Mouse (Mus musculus): Measurements from ENCODE around the gene St3gal2. TPM values are rescaled to one million over a fixed set of nuclear protein-coding genes. Genes with fewer than 3 reads are reported as not detected.
A peak's percentile ranks its signal among the peaks of the same experiment; 100 is the strongest.

St3gal2 gene
- polyA plus RNA-seq (2012; ENCODE audit: insufficient read depth, insufficient read length, low replicate concordance, missing spikeins): not detected in 2 replicates

- Histone ChIP-seq H3K4me1 (ENCODE audit: control insufficient read depth, insufficient read depth, low read length) (peaks cover 18% of the 10 kb centered on the region), H3K27ac (ENCODE audit: insufficient read depth, low read depth, low read length) (peak within 1 kb of the TSS; percentile 65; the same call in 1 of the 2 replicates), H3K4me3 (ENCODE audit: insufficient read depth, low read depth, low read length) (peak within 1 kb of the TSS; percentile 93)
- TF ChIP-seq POLR2A (IDR thresholded peaks at IDR 0.05; ENCODE audit: insufficient read depth, low read depth, low read length) (peak; percentile 31; the same call in 1 of the 2 replicates), CTCF (IDR thresholded peaks at IDR 0.05; ENCODE audit: insufficient read depth, low read depth, low read length) (no peak)
- WGBS: under 1% methylated on average over 29 of the region's 36 CpGs
Measured at GRCm38 (mm10) chr8:110919341-110920031, at the start of gene St3gal2. Gene St3gal2 (plus strand): TSS chr8:110919922.

GRCm38 (mm10) chr8:110870501-110870900 is 49.2 kb upstream of the St3gal2 start:
- WGBS: 92% methylated on average over 2 of the region's 2 CpGs
- H3K4me3 ChIP-seq (ENCODE audit: insufficient read depth, low read depth, low read length): no peak overlapping the region
- TF ChIP-seq CTCF (IDR thresholded peaks at IDR 0.05; ENCODE audit: insufficient read depth, low read depth, low read length) (no peak), POLR2A (IDR thresholded peaks at IDR 0.05; ENCODE audit: insufficient read depth, low read depth, low read length) (no peak)
- no peak overlapping the region for H3K27ac ChIP-seq (ENCODE audit: insufficient read depth, low read depth, low read length)
- no peaks in the 10 kb centered on the region for H3K4me1 ChIP-seq (ENCODE audit: control insufficient read depth, insufficient read depth, low read length)

GRCm38 (mm10) chr8:110877862-110878261 is 41.9 kb upstream of the St3gal2 start:
- Histone ChIP-seq H3K27ac (ENCODE audit: insufficient read depth, low read depth, low read length) (peak overlapping the region; percentile 58; the same call in 1 of the 2 replicates), H3K4me1 (ENCODE audit: control insufficient read depth, insufficient read depth, low read length) (peaks cover 8% of the 10 kb centered on the region), H3K4me3 (ENCODE audit: insufficient read depth, low read depth, low read length) (no peak overlapping the region)
- no peak for TF ChIP-seq POLR2A (IDR thresholded peaks at IDR 0.05; ENCODE audit: insufficient read depth, low read depth, low read length)
- no peak for TF ChIP-seq CTCF (IDR thresholded peaks at IDR 0.05; ENCODE audit: insufficient read depth, low read depth, low read length)
- WGBS: 75% methylated on average over 4 of the region's 4 CpGs

GRCm38 (mm10) chr8:110881741-110882310 is 37.9 kb upstream of the St3gal2 start:
- Histone ChIP-seq H3K27ac (ENCODE audit: insufficient read depth, low read depth, low read length) (no peak overlapping the region), H3K4me1 (ENCODE audit: control insufficient read depth, insufficient read depth, low read length) (peaks cover 5% of the 10 kb centered on the region; the same call in 1 of the 2 replicates), H3K4me3 (ENCODE audit: insufficient read depth, low read depth, low read length) (no peak overlapping the region)
- WGBS: 92% methylated on average over 10 of the region's 10 CpGs
- TF ChIP-seq POLR2A (IDR thresholded peaks at IDR 0.05; ENCODE audit: insufficient read depth, low read depth, low read length): no peak
- no peak for TF ChIP-seq CTCF (IDR thresholded peaks at IDR 0.05; ENCODE audit: insufficient read depth, low read depth, low read length)

- no peak overlapping the region for H3K27ac ChIP-seq (ENCODE audit: insufficient read depth, low read depth, low read length)
Measured at GRCm38 (mm10) chr8:110883824-110884223, 35.9 kb upstream of the St3gal2 start.

GRCm38 (mm10) chr8:110886634-110887033 is 33.1 kb upstream of the St3gal2 start:
- 88% methylated on average over 3 of the region's 3 CpGs for WGBS
- no peak for TF ChIP-seq POLR2A (IDR thresholded peaks at IDR 0.05; ENCODE audit: insufficient read depth, low read depth, low read length)
- no peak for TF ChIP-seq CTCF (IDR thresholded peaks at IDR 0.05; ENCODE audit: insufficient read depth, low read depth, low read length)
- H3K4me1 ChIP-seq (ENCODE audit: control insufficient read depth, insufficient read depth, low read length): no peaks in the 10 kb centered on the region
- H3K4me3 ChIP-seq (ENCODE audit: insufficient read depth, low read depth, low read length): no peak overlapping the region
- H3K27ac ChIP-seq (ENCODE audit: insufficient read depth, low read depth, low read length): no peak overlapping the region

More at GRCm38 (mm10) chr8:110883824-110884223, 35.9 kb upstream of the St3gal2 start:
- WGBS: 92% methylated on average over 18 of the region's 18 CpGs
- peaks cover 2% of the 10 kb centered on the region; the same call in 1 of the 2 replicates for H3K4me1 ChIP-seq (ENCODE audit: control insufficient read depth, insufficient read depth, low read length)
- TF ChIP-seq POLR2A (IDR thresholded peaks at IDR 0.05; ENCODE audit: insufficient read depth, low read depth, low read length): no peak
- TF ChIP-seq CTCF (IDR thresholded peaks at IDR 0.05; ENCODE audit: insufficient read depth, low read depth, low read length): no peak
- no peak overlapping the region for H3K4me3 ChIP-seq (ENCODE audit: insufficient read depth, low read depth, low read length)

GRCm38 (mm10) chr8:110887551-110887950 is 32.2 kb upstream of the St3gal2 start:
- WGBS: 83% methylated on average over 10 of the region's 10 CpGs
- H3K27ac ChIP-seq (ENCODE audit: insufficient read depth, low read depth, low read length): no peak overlapping the region
- TF ChIP-seq POLR2A (IDR thresholded peaks at IDR 0.05; ENCODE audit: insufficient read depth, low read depth, low read length) (no peak), CTCF (IDR thresholded peaks at IDR 0.05; ENCODE audit: insufficient read depth, low read depth, low read length) (no peak)
- H3K4me3 ChIP-seq (ENCODE audit: insufficient read depth, low read depth, low read length): no peak overlapping the region
- H3K4me1 ChIP-seq (ENCODE audit: control insufficient read depth, insufficient read depth, low read length): no peaks in the 10 kb centered on the region

GRCm38 (mm10) chr8:110888441-110888840 is 31.3 kb upstream of the St3gal2 start:
- TF ChIP-seq POLR2A (IDR thresholded peaks at IDR 0.05; ENCODE audit: insufficient read depth, low read depth, low read length) (no peak), CTCF (IDR thresholded peaks at IDR 0.05; ENCODE audit: insufficient read depth, low read depth, low read length) (no peak)
- Histone ChIP-seq H3K27ac (ENCODE audit: insufficient read depth, low read depth, low read length) (no peak overlapping the region), H3K4me1 (ENCODE audit: control insufficient read depth, insufficient read depth, low read length) (no peaks in the 10 kb centered on the region), H3K4me3 (ENCODE audit: insufficient read depth, low read depth, low read length) (no peak overlapping the region)
- 89% methylated on average over 8 of the region's 8 CpGs for WGBS

GRCm38 (mm10) chr8:110888860-110889259 is 30.9 kb upstream of the St3gal2 start:
- H3K4me3 ChIP-seq (ENCODE audit: insufficient read depth, low read depth, low read length): no peak overlapping the region
- TF ChIP-seq CTCF (IDR thresholded peaks at IDR 0.05; ENCODE audit: insufficient read depth, low read depth, low read length): no peak
- TF ChIP-seq POLR2A (IDR thresholded peaks at IDR 0.05; ENCODE audit: insufficient read depth, low read depth, low read length): no peak
- WGBS: 89% methylated on average over 16 of the region's 16 CpGs
- no peaks in the 10 kb centered on the region for H3K4me1 ChIP-seq (ENCODE audit: control insufficient read depth, insufficient read depth, low read length)
- H3K27ac ChIP-seq (ENCODE audit: insufficient read depth, low read depth, low read length): no peak overlapping the region

All from olfactory bulb, adult 2 months (tissue).